Mouse (Mus musculus) spleen, postnatal 4 days (tissue): ENCODE data around the gene Ttc7.

Experiments
- DNase-seq, 2 experiments: peaks; one replicate each; pipeline ENCODE4 v3.0.0; 2022; ENCODE audit warnings: low spot score in 2 of 2

Ttc7 gene

GRCm38 (mm10) chr17:87282706-87283053 lies at the start of gene Ttc7:
Gene Ttc7, plus strand, starts transcription at chr17:87282886.
- peak; percentile 100 for DNase-seq

DNA sequence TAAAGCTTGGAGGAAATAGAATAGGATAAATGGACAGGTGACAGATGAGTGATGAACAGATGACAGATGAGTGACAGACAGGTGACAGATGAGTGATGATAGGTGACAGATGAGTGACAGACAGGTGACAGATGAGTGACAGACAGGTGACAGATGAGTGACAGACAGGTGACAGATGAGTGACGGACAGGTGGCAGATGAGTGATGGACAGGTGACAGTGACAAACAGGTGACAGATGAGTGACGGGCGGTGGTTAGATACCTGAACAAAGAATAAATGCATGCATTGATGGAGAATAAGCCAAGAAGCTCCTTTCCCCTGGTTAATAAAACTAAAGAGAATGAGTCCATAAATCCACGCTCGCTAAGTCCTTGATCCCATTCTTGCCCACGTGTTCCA lies 47.7 kb upstream of the Ttc7 start:
- DNase-seq: no peak

GRCm38 (mm10) chr17:87236725-87237650 lies 45.7 kb upstream of the Ttc7 start:
- no peak for DNase-seq

- no peak for DNase-seq
Measured at GRCm38 (mm10) chr17:87237826-87238225, 44.9 kb upstream of the Ttc7 start.

DNA sequence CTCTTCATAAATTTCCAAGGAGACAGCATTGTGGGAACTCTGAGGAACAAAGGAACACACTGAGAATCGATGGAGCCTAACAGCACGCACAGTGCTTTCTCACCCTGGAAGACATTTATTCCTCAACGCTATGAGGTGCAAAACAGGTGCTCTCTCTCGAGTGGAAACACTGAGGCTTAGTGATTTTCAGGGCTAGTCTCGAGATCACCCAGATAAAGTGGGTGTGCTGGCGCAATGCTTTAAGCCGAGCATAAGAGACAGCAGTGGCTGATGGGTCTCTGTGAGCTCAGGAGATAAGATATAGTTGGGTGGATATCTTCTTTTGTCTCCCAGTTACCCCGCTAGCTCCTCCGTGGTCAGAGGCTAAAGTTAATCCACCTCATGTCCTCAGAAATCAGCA lies 36.6 kb upstream of the Ttc7 start:
- DNase-seq: no peak

DNA sequence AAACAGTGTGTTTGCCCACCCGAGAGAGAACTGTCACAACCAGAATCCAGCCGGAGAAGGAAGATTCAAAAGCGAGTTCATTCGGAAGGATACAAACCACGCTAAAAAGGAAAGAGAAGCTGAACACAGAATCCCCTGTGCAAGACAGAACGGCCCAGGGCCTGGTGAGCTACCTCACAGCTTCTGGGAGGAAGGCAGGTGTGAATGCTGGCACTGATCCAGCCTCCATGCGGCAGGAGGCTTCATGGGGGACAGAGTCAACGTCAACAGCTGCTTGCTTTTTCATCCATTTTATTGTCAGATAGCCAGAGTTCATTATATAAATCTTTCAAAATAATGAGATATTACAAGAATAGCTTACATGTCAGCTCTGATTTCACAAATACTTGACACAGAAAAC lies 28.3 kb upstream of the Ttc7 start:
- no peak for DNase-seq

DNA sequence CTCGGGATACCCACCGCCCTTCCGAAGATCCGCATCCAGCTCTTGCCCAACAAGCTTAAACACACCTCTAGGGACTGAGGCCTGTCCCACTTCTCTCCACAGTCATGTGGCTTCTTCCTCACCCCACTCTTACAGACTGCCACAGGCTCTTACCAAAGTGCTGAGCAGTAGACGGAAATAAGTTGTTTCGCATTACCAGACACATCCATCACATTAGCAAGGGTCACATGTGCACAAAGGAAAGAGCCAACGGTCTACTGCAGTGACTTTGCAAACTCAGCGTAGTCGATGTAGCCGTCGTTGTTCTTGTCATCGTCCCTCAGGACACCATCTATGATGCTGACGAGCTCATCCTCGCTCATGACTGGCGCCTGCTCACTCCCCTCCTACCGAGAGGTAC lies 27.0 kb upstream of the Ttc7 start:
- DNase-seq: no peak

- no peak for DNase-seq
Measured at GRCm38 (mm10) chr17:87263401-87263800, 19.3 kb upstream of the Ttc7 start.

GRCm38 (mm10) chr17:87264054-87264830 lies 18.4 kb upstream of the Ttc7 start:
- no peak for DNase-seq

GRCm38 (mm10) chr17:87264927-87265791 lies 17.5 kb upstream of the Ttc7 start:
- no peak for DNase-seq

GRCm38 (mm10) chr17:87265792-87266186 lies 16.9 kb upstream of the Ttc7 start, which contains the start of gene Mcfd2:
Gene Mcfd2, minus strand, starts transcription at chr17:87265935.
- peak; percentile 92 to 99 for DNase-seq

GRCm38 (mm10) chr17:87269454-87269853 lies 13.2 kb upstream of the Ttc7 start:
- DNase-seq: no peak

DNA sequence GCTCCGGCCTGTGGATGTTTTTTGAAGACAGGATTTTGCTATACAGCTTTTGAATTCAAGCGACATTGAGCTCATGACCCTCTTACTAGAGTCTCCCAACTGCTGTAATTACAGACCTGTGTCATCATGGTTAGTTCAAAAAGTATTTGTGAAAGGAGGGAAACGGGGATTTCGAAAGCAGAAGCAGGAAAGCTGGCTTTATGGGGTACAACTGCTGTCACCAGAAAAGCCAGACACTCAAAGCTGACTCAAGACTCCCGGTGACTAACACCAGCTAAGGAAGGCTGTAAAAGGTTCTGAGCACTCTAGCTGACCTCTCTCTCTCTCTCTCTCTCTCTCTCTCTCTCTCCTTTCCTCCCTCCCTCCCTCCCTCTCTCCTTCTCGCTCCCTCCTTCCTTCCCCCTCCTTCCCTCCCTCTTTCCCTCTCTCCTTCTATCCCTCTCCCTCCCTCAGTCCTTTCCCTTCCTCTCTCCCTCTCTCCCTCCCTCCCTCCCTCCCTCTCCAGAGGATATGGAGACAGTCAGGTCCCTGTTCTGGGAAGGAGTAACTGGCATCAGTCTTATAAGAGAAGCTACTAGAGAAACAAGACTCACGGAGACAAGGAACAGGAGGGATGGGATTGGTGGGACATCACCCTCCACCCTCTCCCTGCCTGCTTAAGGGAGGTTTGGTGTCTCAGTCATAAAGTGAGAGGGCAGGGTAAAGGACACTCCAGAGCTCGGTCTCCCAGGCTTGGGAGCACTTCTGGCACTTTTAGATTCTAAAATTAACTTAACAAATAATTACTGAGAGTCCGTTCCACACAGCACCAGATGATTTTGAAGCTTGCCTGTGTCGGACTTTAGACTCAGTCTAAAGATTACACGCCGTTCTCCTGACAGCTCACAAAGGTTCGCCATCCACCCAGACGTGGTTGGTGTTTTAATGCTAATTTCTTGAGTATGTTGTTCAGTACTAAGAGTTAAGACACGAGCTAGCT lies 7.0 kb upstream of the Ttc7 start:
- no peak for DNase-seq

DNA sequence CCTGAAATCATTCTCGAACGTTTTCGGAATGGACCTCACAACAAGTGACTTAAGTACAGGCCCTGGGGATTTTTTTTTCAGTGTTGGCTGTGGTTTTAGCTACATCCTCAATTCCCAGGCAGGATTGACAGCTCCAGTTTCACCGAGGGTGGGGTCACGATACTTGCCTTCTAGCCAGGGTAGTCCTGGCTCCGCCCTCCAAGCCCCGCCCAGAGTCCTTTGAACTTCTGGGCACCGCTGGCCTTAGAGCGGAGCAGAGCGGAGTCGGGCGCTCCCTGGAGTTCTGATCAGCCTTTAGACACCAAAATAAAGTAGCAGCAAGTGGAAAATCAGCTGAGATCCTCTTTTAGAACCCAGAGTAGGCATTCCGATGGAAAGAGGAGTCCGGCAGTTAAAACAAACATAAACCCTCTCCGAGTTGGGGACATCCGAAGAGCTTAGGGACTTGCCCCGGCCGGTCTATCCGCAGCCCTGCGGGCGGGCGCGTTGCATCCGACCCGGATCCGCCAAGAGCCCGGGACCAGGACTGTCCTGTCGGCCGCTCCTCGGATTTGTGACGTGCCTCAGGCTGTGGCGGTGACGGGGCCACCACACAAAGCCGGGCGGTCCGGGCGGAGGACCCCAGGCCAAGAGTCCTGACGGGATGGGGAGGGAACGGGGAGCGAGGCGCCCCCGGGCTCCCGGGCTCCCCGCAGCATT lies 530 bp upstream of the Ttc7 start:
- peak; percentile 93 for DNase-seq

DNA sequence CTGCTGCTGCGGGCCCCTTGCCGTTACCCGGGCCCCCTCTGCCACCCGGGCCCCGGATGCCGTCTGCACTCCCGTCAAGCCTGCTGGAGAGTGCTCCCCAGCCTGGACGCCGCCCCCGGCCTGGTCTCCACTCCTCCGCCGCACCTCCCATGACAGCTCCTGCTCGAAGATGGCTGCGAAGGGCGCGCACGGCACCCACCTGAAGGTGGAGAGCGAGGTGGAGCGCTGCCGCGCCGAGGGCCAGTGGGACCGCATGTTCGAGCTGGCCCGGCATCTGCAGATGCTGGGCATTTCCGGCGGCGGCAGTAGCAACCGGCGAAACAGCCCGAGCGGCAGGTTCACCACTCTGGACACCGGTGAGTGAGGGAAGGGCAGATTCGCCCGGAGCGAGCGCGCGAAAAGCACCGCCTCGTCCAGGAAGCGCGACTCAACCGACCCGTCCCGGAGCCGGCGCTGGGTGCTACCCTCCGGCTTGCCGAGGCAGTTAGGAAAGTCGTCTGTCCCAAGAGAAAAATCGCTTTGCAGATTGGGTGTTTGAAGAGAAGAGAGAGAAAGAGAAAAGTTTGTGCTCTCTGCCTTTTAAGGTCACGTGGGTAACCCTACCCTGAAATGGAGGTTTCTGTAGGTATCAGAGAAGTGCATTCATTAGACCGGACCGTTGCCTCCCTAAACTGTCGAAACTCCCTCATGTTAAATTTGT lies 519 bp downstream of the Ttc7 start:
- peak; percentile 69 to 88 for DNase-seq

- peak; percentile 67 to 82 for DNase-seq
Measured at GRCm38 (mm10) chr17:87283755-87284481, 1.2 kb downstream of the Ttc7 start.

DNA sequence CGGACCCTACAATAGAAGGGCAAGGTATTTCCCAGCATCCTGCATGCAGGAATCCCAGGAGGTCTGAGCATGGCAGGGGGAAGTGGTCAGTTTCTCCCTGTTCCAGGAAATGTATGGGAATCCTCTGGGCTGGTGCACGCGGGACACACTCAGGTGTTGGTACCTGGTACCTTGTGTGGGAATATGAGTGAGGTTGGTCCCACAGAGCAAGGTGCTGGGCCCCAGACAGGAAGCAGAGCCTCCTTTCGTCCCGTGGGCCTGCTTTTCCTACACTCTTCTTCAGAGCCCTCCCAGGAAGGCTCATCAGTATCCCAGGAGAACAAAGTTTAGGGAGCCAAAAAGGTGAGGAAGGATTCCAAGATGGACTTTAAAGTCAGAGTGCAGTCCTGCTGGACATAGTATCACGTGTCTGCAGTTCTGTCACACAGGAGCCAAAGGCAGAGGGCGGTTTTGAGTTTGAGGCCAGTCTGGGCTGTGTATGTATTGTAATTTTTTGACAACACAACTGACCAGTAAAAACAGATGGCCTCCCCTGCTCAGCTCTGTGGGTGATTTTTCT lies 1.9 kb downstream of the Ttc7 start:
- DNase-seq: no peak

DNA sequence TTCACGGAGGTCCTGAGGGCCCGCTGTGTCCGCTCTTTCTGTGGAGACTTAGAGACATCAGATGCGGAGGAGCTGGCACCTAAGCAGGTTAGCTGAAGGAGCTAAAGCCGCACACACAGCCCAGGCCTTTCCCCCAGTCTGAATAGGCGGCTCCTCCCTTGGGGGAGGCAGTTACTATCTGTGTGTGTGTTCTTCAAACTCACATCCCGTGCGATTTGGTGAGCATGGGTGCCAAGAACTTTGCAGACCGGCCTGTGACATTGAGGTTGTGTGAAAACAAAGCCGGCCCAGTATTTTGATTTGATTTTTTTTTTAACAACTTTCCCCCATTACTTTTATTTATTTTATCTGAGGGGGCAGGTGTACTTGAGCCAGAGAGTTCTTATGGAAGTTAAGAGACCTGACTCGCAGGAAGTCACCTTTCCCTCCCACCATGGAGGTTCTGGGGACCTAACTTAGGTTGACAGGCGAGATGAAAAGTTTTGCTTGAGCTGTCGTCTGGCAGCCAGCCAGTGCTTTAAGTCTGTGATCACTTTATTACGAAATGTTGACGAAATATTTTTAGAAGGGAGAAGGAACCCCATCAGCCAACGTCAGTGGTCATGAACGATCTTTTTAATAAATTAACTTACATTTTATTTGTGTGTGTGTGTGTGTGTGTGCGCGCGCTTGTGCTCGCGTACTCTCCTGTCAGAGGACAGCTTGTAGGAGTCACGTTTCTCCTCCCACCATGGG lies 3.2 kb downstream of the Ttc7 start:
- DNase-seq: no peak
